Mouse (Mus musculus) heart, postnatal 4 days (tissue): Measurements from ENCODE around the gene Nup210. TPM values are rescaled to one million over a fixed set of nuclear protein-coding genes. Genes with fewer than 3 reads are reported as not detected.

Experiments
- DNase-seq: peaks from one replicate; pipeline ENCODE4 v3.0.0; 2021
- total RNA-seq, 2 experiments: library from RNA; stranded (reverse); gene quantifications; 2 replicates each; pipeline ENCODE4 v1.2.3; 2021

The Nup210 gene
- total RNA-seq, 2 experiments from 2014 or later, result 13.1 to 15.4 TPM

GRCm38 (mm10) chr6:91014198-91014958, 102.3 kb downstream of the Nup210 start:
- no peak for DNase-seq

GRCm38 (mm10) chr6:91012458-91012857, 104.2 kb downstream of the Nup210 start:
- DNase-seq, result no peak

- DNase-seq, result peak; percentile 30
These were observed 105.1 kb downstream of the Nup210 start for GRCm38 (mm10) chr6:91011568-91011967.

- no peak for DNase-seq
These were observed 108.3 kb downstream of the Nup210 start for GRCm38 (mm10) chr6:91008284-91008830.

GRCm38 (mm10) chr6:91007207-91007606, 109.4 kb downstream of the Nup210 start:
- no peak for DNase-seq

- no peak for DNase-seq
These were observed 112.5 kb downstream of the Nup210 start for GRCm38 (mm10) chr6:91004157-91004556.

GRCm38 (mm10) chr6:91003310-91003995, 113.2 kb downstream of the Nup210 start:
- no peak for DNase-seq

- DNase-seq, result no peak
These were observed 115.1 kb downstream of the Nup210 start for GRCm38 (mm10) chr6:91001566-91001965.

- peak; percentile 17 for DNase-seq
These were observed 115.7 kb downstream of the Nup210 start for GRCm38 (mm10) chr6:91000819-91001525.

- DNase-seq, result no peak
These were observed 117.5 kb downstream of the Nup210 start for GRCm38 (mm10) chr6:90999176-90999575.

GRCm38 (mm10) chr6:90997025-90997424, 119.6 kb downstream of the Nup210 start:
- no peak for DNase-seq

GRCm38 (mm10) chr6:90996181-90996580, 120.4 kb downstream of the Nup210 start:
- DNase-seq, result no peak

- peak; percentile 83 for DNase-seq
These were observed 127.8 kb downstream of the Nup210 start, which contains the start of gene Iqsec1 for GRCm38 (mm10) chr6:90988648-90989317. TSS of gene Iqsec1 (minus strand) at chr6:90988685.

- DNase-seq, result no peak
These were observed 128.4 kb downstream of the Nup210 start for GRCm38 (mm10) chr6:90988299-90988625.

- DNase-seq, result peak; percentile 33
These were observed 128.9 kb downstream of the Nup210 start for GRCm38 (mm10) chr6:90987561-90988298.

- DNase-seq, result no peak
These were observed 132.5 kb downstream of the Nup210 start for GRCm38 (mm10) chr6:90984101-90984500.

- DNase-seq, result no peak
These were observed 142.3 kb downstream of the Nup210 start for GRCm38 (mm10) chr6:90974279-90974678.

- no peak for DNase-seq
These were observed 147.2 kb downstream of the Nup210 start for GRCm38 (mm10) chr6:90969341-90969871.
